16 mouse cellular contexts compared by ENCODE assay signal in genomic region chr7:29938856-29939255, GRCm38 (mm10).
"Had no signal": no experiment of that assay in that cellular context is flagged by ENCODE, and none has a peak within 500 bp of the region (broad histone marks: within the 10 kb centered on the region; RNA-seq: fewer than 3 reads in every experiment).

No protein-coding gene starts in this region.

- DNase-seq: gastrocnemius, adult 2 months; gastrocnemius, postnatal 10 days; gastrocnemius, postnatal 25 days; heart, adult 18-20 months; heart, postnatal 10 days; heart, postnatal 4 days; kidney, adult 18-20 months; kidney, adult 8-10 months; kidney, postnatal 10 days; kidney, postnatal 25 days; kidney, postnatal 4 days; liver had no signal

- ATAC-seq: hindbrain, embryonic 16.5 days; inflammation-experienced regulatory T-cells, adult 6 months; intestine, embryonic 15.5 days; intestine, postnatal 0 days had no signal
